ENCODE assay signal across 9 mouse cellular contexts in the genomic region with DNA sequence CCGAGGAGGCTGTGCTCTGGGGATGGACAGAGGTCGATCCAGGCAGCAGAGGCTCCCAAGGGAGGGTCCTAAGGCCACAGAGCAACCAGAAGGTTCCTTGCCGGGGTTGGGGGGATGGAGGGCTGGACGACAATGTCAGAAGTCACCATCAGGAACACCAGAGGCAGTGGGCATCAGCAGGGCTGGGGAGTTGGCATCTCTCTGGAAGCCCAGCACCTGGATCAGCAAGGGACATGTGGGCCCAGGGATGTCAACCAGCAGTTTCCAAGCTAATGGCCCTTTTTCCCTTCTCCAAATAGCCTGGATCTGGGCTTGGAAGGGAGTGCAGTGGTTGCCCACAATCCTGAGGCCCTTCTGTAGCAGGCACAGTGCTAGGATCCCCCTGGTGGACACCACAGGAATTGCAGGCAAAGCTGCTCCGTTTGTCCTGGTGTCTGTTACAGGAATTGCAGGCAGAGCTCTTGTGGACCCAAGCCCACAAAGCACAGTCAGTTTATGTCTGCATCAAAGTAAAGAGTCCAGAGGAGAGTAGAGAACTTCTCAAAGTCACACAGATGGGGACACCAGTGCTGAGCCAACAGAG. TPM values are rescaled to one million over a fixed set of nuclear protein-coding genes. Genes with fewer than 3 reads are reported as not detected.
A peak's percentile ranks its signal among the peaks of the same experiment; 100 is the strongest.
DNase-seq lines count a peak whose midpoint lies in the region; ATAC-seq and TF ChIP-seq lines count a peak whose summit lies in the region.
"Had no signal": no experiment of that assay in that cellular context is flagged by ENCODE, and none has a peak within 500 bp of the region (broad histone marks: within the 10 kb centered on the region; RNA-seq: fewer than 3 reads in every experiment).

No protein-coding gene starts in this region.

- H3K4me2 ChIP-seq in limb, embryonic 14.5 days (replicated peaks; ENCODE audit: low read depth, low read length, severe bottlenecking), result no peak overlapping the region
- H3K4me2 ChIP-seq in stomach, embryonic 15.5 days, result peak overlapping the region; percentile 38
- H3K4me2 ChIP-seq: embryonic facial prominence, embryonic 12.5 days had no signal

- no peak overlapping the region for H3K4me3 ChIP-seq in kidney, adult 2 months (ENCODE audit: insufficient read depth, low read depth, low read length)
- no peak overlapping the region for H3K4me3 ChIP-seq in limb, embryonic 14.5 days (replicated peaks; ENCODE audit: low read length)
- H3K4me3 ChIP-seq in stomach, embryonic 15.5 days (replicated peaks), result peak overlapping the region; percentile 29
- H3K4me3 ChIP-seq: embryonic facial prominence, embryonic 12.5 days had no signal

- no peaks in the 10 kb centered on the region for H3K9me3 ChIP-seq in limb, embryonic 14.5 days (ENCODE audit: control insufficient read depth, low read length)
- H3K9me3 ChIP-seq in stomach, embryonic 15.5 days, result no peaks in the 10 kb centered on the region
- H3K9me3 ChIP-seq: embryonic facial prominence, embryonic 12.5 days had no signal

- TF ChIP-seq CTCF in kidney, adult 2 months (conservative IDR thresholded peaks at IDR 0.05; ENCODE audit: insufficient read depth, insufficient read length, low read depth, low read length), result peak; percentile 99

- H3K36me3 ChIP-seq in kidney, adult 2 months (ENCODE audit: control insufficient read depth, insufficient read depth, low read length), result no peaks in the 10 kb centered on the region
- no peaks in the 10 kb centered on the region for H3K36me3 ChIP-seq in limb, embryonic 14.5 days (ENCODE audit: control insufficient read depth, insufficient read depth, low read length)
- H3K36me3 ChIP-seq in stomach, embryonic 15.5 days, result no peaks in the 10 kb centered on the region
- H3K36me3 ChIP-seq: embryonic facial prominence, embryonic 12.5 days had no signal

- no peaks in the 10 kb centered on the region for H3K27me3 ChIP-seq in kidney, adult 2 months (replicated peaks; ENCODE audit: control insufficient read depth, insufficient read depth, low read length)
- H3K27me3 ChIP-seq in limb, embryonic 14.5 days (ENCODE audit: control insufficient read depth, insufficient read depth, low read length), result no peaks in the 10 kb centered on the region
- H3K27me3 ChIP-seq in stomach, embryonic 15.5 days (replicated peaks), result no peaks in the 10 kb centered on the region
- H3K27me3 ChIP-seq: embryonic facial prominence, embryonic 12.5 days had no signal

- ATAC-seq in limb, embryonic 14.5 days (ENCODE audit: low FRiP score, low read depth), result no peak
- ATAC-seq in monocyte, adult 5-6 weeks (replicated peaks; ENCODE audit: insufficient number of reproducible peaks, low FRiP score, low TSS enrichment, poor library complexity, severe bottlenecking), result peak; percentile 78
- no peak for ATAC-seq in stomach, embryonic 15.5 days (ENCODE audit: insufficient read depth, low FRiP score, low read depth)

- H3K4me1 ChIP-seq in kidney, adult 2 months (ENCODE audit: control insufficient read depth, insufficient read depth, low read length), result no peaks in the 10 kb centered on the region
- H3K4me1 ChIP-seq in limb, embryonic 14.5 days (ENCODE audit: control insufficient read depth, insufficient read depth, low read length), result no peaks in the 10 kb centered on the region
- 0 out of 2 replicates have a peak, but pooled peaks cover 6% of the 10 kb centered on the region for H3K4me1 ChIP-seq in stomach, embryonic 15.5 days

- no peak for TF ChIP-seq POLR2A in kidney, adult 2 months (IDR thresholded peaks at IDR 0.05; ENCODE audit: low read depth, low read length)
- TF ChIP-seq POLR2A in limb, embryonic 14.5 days (IDR thresholded peaks at IDR 0.05; ENCODE audit: borderline replicate concordance, extremely low read depth, insufficient read depth, insufficient read length), result no peak

- 63% methylated on average over 5 of the region's 5 CpGs for WGBS in kidney, adult 2 months
- WGBS in limb, embryonic 14.5 days, result 60% methylated on average over 5 of the region's 5 CpGs
- WGBS in stomach, embryonic 15.5 days, result 56% methylated on average over 5 of the region's 5 CpGs

- no peak overlapping the region for H3K9ac ChIP-seq in limb, embryonic 14.5 days (ENCODE audit: low read depth, low read length, severe bottlenecking)
- H3K9ac ChIP-seq in stomach, embryonic 15.5 days, result no peak overlapping the region
- H3K9ac ChIP-seq: embryonic facial prominence, embryonic 12.5 days had no signal

- peak; percentile 42 for DNase-seq in ovary, postnatal 14 days (ENCODE audit: low spot score)
- no peak for DNase-seq in ovary, adult 18-20 months (ENCODE audit: low spot score)
- DNase-seq in cerebellum, postnatal 25 days, result peak; percentile 84 to 85
- peak; percentile 66 for DNase-seq in gastrocnemius, adult 18-20 months (ENCODE audit: low spot score)
- DNase-seq in kidney, adult 2 months, result peak; percentile 68
- peak; percentile 51 for DNase-seq in limb, embryonic 14.5 days (ENCODE audit: low spot score)

- H3K27ac ChIP-seq in kidney, adult 2 months (ENCODE audit: insufficient read depth, low read depth, low read length), result no peak overlapping the region
- H3K27ac ChIP-seq in limb, embryonic 14.5 days (replicated peaks; ENCODE audit: low read depth, low read length), result no peak overlapping the region
- no peak overlapping the region for H3K27ac ChIP-seq in stomach, embryonic 15.5 days
- H3K27ac ChIP-seq: embryonic facial prominence, embryonic 12.5 days had no signal

RNA-seq across cellular contexts. Expression of a gene that starts 1.3 kb away (rescaled TPM):
- total RNA-seq in gastrocnemius, adult 18-20 months (2021), result under 1 TPM; 0.28 to 0.84 TPM
- polyA plus RNA-seq in kidney, adult 2 months (2012; rRNA removed), result 1.7 and 2.1 TPM in 2 replicates
- 7.7 and 8.7 TPM in 2 replicates for polyA plus RNA-seq in limb, embryonic 14.5 days (2012; rRNA removed)
- polyA plus RNA-seq in limb, embryonic 14.5 days (2014; fragmentation: Nextera tagmentation; extraction: Ambion mirVana), result 5.7 and 9.1 TPM in 2 replicates
- total RNA-seq in monocyte, adult 5-6 weeks (2017), result 1.2 to 2.0 TPM (median 1.4 TPM) in 3 replicates
- 9.5 and 10.7 TPM in 2 replicates for polyA plus RNA-seq in stomach, embryonic 15.5 days (2015; fragmentation: Nextera tagmentation; extraction: Ambion mirVana)

RNA-seq across cellular contexts. Expression of a gene that starts 31.5 kb away (rescaled TPM):
- 10 to 100 TPM; 28.5 to 30.1 TPM for total RNA-seq in gastrocnemius, adult 18-20 months (2021)
- polyA plus RNA-seq in kidney, adult 2 months (2012; rRNA removed), result 68.4 and 77.1 TPM in 2 replicates
- 99.9 and 133 TPM in 2 replicates for polyA plus RNA-seq in limb, embryonic 14.5 days (2012; rRNA removed)
- 52.1 and 66.3 TPM in 2 replicates for polyA plus RNA-seq in limb, embryonic 14.5 days (2014; fragmentation: Nextera tagmentation; extraction: Ambion mirVana)
- total RNA-seq in monocyte, adult 5-6 weeks (2017), result 191 to 318 TPM (median 246 TPM) in 3 replicates
- polyA plus RNA-seq in stomach, embryonic 15.5 days (2015; fragmentation: Nextera tagmentation; extraction: Ambion mirVana), result 77.9 and 82.7 TPM in 2 replicates

RNA-seq across cellular contexts. Expression of a gene that starts 31.8 kb away (rescaled TPM):
- total RNA-seq in gastrocnemius, adult 18-20 months (2021), result 10 to 100 TPM; 39.2 to 49.7 TPM
- 67.6 and 87.0 TPM in 2 replicates for polyA plus RNA-seq in kidney, adult 2 months (2012; rRNA removed)
- 157 and 169 TPM in 2 replicates for polyA plus RNA-seq in limb, embryonic 14.5 days (2012; rRNA removed)
- 71.8 and 83.6 TPM in 2 replicates for polyA plus RNA-seq in limb, embryonic 14.5 days (2014; fragmentation: Nextera tagmentation; extraction: Ambion mirVana)
- total RNA-seq in monocyte, adult 5-6 weeks (2017), result 126 to 218 TPM (median 173 TPM) in 3 replicates
- 95.8 and 106 TPM in 2 replicates for polyA plus RNA-seq in stomach, embryonic 15.5 days (2015; fragmentation: Nextera tagmentation; extraction: Ambion mirVana)

RNA-seq across cellular contexts. Expression of a gene that starts 40.6 kb away (rescaled TPM):
- total RNA-seq in gastrocnemius, adult 18-20 months (2021), result not detected
- 0.17 and 0.52 TPM in 2 replicates for polyA plus RNA-seq in kidney, adult 2 months (2012; rRNA removed)
- not detected in 2 replicates for polyA plus RNA-seq in limb, embryonic 14.5 days (2012; rRNA removed)
- 0.17 TPM in 1 of 2 replicates, not detected in the other for polyA plus RNA-seq in limb, embryonic 14.5 days (2014; fragmentation: Nextera tagmentation; extraction: Ambion mirVana)
- not detected in 3 replicates for total RNA-seq in monocyte, adult 5-6 weeks (2017)
- polyA plus RNA-seq in stomach, embryonic 15.5 days (2015; fragmentation: Nextera tagmentation; extraction: Ambion mirVana), result not detected in 2 replicates
- polyA plus RNA-seq: embryonic facial prominence, embryonic 12.5 days had no signal

RNA-seq across cellular contexts. Expression of a gene that starts 56.7 kb away (rescaled TPM):
- 100 to 1,000 TPM; 137 to 141 TPM for total RNA-seq in gastrocnemius, adult 18-20 months (2021)
- polyA plus RNA-seq in kidney, adult 2 months (2012; rRNA removed), result 440 and 549 TPM in 2 replicates
- 112 and 141 TPM in 2 replicates for polyA plus RNA-seq in limb, embryonic 14.5 days (2012; rRNA removed)
- 257 and 294 TPM in 2 replicates for polyA plus RNA-seq in limb, embryonic 14.5 days (2014; fragmentation: Nextera tagmentation; extraction: Ambion mirVana)
- 37.8 to 85.8 TPM (median 43.7 TPM) in 3 replicates for total RNA-seq in monocyte, adult 5-6 weeks (2017)
- polyA plus RNA-seq in stomach, embryonic 15.5 days (2015; fragmentation: Nextera tagmentation; extraction: Ambion mirVana), result 230 and 238 TPM in 2 replicates
